Mouse (Mus musculus): ENCODE measurements at regions not wholly inside any gene's neighbourhood (a gene's known extent, or its start where the extent isn't known, plus 50 kb on each side); places are given as distances from the start of the nearest gene placed in this dataset.
A peak's percentile ranks its signal among the peaks of the same experiment; 100 is the strongest.

DNA sequence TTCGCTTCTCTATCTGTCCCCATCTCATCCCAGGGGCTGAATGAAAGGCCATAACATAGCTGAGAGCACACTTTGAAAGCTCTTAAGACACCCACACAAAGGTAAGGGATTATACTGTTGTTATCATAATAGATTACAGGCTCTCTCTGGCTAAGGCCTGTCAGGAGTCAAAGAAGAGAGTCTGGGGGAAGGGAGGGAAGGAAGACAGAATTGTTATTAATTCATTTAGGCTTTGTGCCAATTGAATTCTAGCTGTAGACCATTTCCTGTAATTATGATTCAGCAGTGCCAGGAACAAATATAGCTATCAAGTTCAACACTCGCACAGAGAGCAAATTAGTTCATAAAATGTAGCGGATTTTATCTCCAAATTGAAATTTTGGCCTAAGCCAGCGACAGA is 369.3 kb upstream of the Gm10306 start:
- peak; percentile 10 for DNase-seq (ENCODE audit: low read depth, low spot score)

DNA sequence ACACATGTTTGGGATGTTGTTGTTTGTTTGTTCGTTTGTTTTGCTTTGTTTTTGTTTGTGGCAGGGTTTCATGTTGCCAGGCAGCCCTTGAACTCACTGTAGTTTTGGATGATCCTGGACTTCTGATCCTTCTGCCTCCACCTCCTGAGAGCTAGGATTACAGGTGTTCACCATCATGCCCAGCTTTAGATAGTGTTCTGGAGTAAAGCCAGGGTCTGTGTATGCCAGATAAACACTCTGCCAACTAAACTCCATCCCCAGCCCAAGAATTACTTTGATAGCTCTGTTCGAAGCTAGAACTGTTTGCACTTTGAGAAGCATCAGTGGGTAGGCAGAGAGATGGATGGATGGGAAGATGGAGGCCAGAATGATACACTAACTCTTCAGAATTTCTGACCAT is 368.0 kb upstream of the Gm10306 start:
- no peak for DNase-seq (ENCODE audit: low read depth, low spot score)

DNA sequence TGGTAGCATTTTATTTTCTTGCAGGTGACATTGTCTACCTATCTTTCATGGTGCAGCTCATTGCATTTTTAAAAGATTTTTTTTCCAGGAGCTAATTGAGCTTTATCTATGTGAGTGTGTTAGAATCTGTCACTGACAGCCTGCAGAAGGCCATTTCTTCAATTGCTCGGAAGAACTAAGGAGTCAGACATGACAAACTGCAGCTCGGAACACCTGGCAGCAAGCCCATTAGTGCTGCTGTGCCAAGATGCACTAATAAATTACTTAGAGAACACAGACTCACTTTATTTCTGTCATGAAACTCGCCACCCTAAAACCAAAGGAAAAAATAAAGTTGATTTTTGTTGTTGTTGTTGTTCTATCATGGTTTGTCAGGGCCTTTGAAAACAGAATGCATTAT is 367.5 kb upstream of the Gm10306 start:
- peak; percentile 44 for DNase-seq (ENCODE audit: low read depth, low spot score)

- DNase-seq (ENCODE audit: low read depth, low spot score): peak; percentile 56
Observed at GRCm38 (mm10) chr4:94190940-94191339, 365.4 kb upstream of the Gm10306 start.

DNA sequence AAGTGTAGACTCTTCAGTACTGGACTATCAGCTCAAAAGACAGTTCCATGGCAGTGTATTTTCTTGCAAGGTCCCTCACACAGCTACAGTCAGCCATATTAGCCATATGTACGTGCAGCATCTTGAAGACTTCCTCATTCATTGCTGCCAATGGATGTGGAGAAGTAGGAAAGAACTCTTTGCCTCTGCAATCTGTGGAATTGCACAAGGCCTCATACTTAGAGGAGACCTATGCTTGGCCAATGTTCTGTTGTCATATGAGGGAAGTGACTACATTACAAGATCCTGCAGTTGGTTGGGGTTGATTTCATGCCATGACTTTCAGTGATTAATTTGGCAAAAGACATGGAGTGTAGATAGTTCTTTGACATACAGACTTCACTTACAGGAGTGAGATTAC is 340.1 kb upstream of the Gm10306 start:
- no peak for DNase-seq (ENCODE audit: low read depth, low spot score)

DNA sequence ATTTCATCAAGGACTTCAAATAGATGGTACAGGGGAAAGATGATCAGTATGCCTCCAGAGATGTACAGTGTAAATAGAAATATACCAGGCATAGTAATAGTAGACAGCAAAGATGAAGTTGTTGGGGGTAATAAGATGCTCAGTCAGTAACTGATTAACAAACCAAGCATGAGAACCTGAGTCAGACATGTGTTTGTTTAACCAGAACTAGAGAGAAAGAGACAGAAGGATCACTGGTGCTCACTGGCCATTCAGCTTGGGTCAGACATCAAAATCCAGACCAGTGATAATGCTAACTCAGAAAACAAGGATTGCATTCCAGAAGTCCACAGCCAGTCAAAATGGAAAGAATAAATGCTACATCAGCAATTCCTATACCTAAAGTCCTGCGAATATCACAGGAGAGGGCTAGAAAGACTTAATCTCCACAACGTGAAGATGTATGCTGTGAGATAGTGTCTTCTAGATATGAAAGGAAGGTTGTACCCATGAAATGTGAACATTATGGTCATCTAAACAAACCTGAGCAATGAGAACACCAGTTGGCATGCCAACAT is 320.6 kb upstream of the Gm10306 start:
- no peak for DNase-seq (ENCODE audit: low read depth, low spot score)

DNA sequence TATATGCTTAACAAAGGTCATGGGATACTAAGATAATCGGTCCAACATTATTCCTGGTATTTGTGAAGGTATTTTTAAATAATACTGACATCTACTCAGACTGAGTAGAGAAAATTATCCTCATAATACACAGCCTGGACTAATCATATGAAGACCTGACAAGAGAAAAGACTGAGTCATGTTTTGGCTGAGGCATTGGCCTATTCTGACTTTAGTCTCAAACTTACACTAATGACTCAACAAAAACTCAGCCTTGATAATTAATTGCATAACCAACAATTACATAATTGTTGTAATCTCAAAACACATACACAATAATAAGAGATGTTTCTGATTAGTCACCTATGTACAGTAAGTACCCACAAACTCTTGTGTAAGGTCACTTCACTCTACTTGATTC is 300.3 kb upstream of the Gm10306 start:
- no peak for DNase-seq (ENCODE audit: low read depth, low spot score)

DNA sequence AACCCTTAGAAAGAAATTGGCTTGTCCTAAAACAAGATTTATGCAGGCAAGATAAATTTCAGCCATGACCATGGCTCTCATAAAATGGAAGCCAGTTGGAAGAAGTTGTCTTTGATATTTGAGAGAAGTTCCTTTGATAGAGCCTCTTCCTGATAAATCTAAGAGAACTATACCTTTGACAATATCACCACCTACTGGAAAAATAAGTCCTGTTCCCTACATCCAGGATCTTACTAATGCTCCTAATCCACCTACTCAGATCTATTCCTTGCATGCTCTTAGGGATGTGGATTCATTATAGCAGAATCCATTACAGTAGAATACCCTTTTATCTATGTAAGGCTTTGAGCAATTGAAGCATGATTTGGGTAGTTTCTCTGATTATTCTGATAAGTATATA is 295.2 kb upstream of the Gm10306 start:
- peak; percentile 19 for DNase-seq (ENCODE audit: low read depth, low spot score)

- DNase-seq (ENCODE audit: low read depth, low spot score): peak; percentile 42
Observed at GRCm38 (mm10) chr4:94281732-94282131, 274.6 kb upstream of the Gm10306 start.

DNA sequence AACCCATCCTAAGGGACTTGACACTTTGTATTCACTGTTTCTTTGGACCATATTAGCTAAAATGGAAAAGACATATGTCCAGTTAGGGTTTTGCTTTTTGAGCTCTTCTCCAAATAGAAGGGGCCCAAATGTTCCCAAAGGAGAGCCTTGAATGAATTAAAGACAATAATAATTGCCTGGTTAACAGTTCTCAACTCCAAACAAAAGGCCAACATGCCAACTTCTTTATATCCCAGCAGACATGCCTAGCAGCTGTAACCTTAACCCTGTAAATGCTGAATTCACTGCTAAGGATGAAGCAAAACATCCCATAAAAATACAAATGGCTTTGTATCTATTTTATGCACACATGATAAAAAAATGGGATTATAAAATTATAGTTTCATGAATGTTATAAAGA is 264.2 kb upstream of the Gm10306 start:
- DNase-seq (ENCODE audit: low read depth, low spot score): no peak

DNA sequence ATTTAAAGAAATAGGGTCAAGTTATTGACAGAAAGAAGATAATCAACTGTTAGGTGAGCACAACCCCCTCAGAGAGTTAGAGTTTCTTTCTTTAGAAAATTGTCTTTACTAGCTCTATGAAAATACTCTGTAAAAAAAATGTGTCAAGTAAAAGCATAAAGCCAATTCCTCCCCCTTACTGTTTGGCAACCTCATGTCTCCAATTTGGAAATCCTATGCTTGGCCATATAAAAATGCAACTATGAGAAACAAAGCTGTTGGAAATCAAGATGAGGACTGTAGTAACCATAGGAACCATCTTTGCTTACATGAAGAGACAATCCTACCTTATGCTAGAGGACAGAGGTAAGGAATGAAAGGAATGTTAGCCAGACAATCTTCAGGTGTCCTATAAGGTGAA is 239.0 kb upstream of the Gm10306 start:
- peak; percentile 66 for DNase-seq (ENCODE audit: low read depth, low spot score)

- DNase-seq (ENCODE audit: low read depth, low spot score): peak; percentile 31
Observed at GRCm38 (mm10) chr4:94326759-94327158, 229.6 kb upstream of the Gm10306 start.

- DNase-seq (ENCODE audit: low read depth, low spot score): peak; percentile 49
Observed at GRCm38 (mm10) chr4:94343331-94343730, 213.0 kb upstream of the Gm10306 start.

GRCm38 (mm10) chr4:94349273-94349672 is 207.1 kb upstream of the Gm10306 start:
- peak; percentile 73 for DNase-seq (ENCODE audit: low read depth, low spot score)

GRCm38 (mm10) chr4:94356982-94357381 is 199.4 kb upstream of the Gm10306 start:
- DNase-seq (ENCODE audit: low read depth, low spot score): peak; percentile 37

DNA sequence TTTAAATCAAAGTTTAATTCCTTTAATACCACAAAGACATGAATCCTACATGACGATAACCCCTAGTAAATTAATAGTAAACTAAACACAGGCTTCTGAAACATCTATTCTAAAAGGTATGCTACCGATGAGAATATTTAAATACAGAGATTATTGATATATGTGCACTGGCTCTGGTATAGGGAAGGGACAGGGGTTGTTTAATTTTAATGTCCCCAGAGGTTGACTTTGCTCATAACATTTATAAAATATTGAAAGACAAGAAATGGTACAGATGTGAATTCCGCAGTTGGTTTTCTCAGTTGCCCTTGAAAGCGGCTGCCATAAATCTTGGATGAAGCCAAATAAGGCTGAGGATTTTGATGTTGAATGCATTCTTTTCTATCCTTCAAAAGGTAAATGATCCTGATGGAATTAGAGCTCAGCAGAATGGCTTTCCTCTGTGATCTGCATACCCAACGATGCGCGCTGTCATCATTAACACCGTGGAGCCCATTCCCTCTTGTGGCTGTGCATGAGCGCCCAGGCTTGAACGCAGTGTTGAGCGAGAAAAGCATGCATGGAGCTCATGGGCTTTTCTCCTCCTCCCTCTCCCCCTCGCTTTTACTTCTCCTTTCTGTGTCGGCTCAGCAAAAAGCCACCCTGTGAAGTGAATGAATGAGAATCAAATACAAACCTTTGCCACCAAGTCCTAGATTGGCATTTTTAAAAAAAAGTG is 195.4 kb upstream of the Gm10306 start:
- DNase-seq (ENCODE audit: low read depth, low spot score): no peak

DNA sequence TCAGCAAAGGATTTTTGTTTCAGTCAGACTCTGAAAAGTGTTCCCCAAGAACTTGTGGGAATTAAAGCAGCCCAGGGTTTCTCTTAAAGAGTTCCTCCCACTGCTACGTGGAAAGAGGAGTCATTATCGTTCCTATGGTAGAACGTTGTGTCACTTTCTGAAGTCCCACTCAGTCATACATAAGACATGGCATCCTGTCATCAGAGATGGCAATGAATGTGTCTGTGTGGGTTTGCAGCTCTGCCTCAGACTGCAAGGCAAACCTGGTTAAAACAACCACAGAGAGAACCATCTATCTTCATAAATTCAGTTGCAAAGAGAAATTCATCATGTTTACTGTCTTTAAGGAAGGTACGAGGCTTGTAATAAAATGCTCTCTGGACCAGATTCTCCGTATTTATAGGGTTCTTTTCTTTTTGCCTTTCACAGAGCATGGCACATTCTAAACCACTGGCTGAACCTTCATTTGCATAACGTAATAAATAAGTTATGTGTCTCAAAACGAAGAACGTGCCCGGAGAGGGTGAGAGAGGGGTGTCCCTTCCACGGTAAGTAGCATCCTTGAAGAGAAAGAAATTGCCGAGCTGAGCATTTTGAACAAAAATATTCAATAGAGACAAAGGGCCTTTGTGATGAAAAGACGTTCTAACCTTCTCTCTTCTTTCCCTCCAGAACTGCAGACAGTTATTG is 194.7 kb upstream of the Gm10306 start:
- peak; percentile 66 for DNase-seq (ENCODE audit: low read depth, low spot score)

DNA sequence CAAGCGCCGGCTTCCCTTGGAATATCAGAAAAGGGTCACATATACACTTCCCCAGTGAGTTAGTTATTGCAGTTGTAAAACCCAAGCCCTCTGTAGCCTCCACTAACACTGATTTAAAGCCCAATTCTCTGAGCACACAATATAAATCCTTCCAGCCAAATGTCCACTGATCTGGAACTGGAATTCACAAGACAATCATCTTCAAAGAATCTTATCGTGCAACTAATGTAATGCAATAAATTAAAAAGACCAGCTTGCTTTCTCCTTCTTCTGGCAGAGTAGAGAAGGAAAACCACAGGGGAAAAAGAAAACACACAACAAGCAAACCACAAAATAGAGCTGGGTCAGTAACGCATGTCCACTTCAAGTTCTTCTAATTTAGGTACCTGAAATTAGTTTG is 191.0 kb upstream of the Gm10306 start:
- no peak for DNase-seq (ENCODE audit: low read depth, low spot score)

DNA sequence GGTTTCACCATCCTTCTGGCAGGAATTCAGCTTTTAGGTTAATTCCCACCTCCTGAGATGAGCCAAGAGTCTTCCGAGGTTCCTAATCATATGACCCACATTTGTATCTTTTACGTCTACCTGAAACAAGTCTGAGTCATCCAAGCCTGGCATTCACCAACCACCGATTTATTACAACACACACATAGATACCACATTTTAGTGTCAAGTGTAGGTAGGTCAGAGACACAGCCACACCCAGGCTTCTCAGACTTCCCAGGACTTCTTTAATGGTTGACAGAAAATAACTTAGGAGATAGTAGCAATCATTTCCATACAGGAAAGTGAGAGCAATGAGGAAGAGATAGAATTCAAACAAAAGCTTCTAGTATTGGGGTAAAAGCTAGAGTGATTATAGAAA is 189.2 kb upstream of the Gm10306 start:
- no peak for DNase-seq (ENCODE audit: low read depth, low spot score)

DNA sequence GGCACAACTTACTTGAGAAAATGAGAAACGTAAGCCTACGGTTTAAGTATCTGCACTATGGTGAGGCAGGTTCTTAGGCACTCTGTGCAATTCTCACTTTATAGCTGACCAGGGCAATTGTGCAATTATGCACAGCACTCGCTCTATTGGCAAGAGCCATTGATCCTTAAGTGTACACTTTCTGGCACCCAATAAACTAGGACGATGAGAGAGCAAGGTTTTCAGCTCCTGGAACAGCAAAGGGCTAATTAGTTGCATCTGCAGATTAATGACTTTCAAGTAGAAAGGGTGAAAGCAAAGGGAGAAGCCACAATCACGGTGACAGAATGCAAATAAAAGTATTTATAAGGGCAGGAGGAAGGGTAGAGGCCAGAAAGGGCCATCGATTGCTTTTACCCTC is 185.4 kb upstream of the Gm10306 start:
- no peak for DNase-seq (ENCODE audit: low read depth, low spot score)

- no peak for DNase-seq (ENCODE audit: low read depth, low spot score)
Observed at GRCm38 (mm10) chr4:94376256-94376655, 180.1 kb upstream of the Gm10306 start.

- DNase-seq (ENCODE audit: low read depth, low spot score): no peak
Observed at GRCm38 (mm10) chr4:94385703-94386102, 170.6 kb upstream of the Gm10306 start.

DNA sequence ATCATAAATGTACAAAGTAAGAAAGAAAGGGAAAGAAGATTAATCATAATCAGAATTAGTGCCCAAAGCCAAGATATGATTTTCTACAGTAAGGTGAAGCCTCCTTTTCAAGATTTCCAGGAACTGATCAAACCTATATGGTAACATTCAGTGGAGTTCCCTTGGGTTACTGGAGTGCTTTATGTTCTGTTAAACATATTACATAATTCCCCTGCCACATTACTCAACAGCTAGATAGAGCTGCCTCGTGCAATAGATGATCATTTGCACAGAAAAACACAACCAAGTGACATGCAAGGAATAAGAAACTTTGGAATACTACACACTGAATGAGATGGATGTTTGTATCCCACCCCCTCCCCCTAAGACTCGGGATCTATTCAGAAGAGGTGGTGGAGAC is 168.0 kb upstream of the Gm10306 start:
- no peak for DNase-seq (ENCODE audit: low read depth, low spot score)

All from brain, adult 2 months (tissue).